Mouse (Mus musculus) stomach, postnatal 0 days (tissue): Measurements from ENCODE around the gene Prpf38b. TPM values are rescaled to one million over a fixed set of nuclear protein-coding genes. Genes with fewer than 3 reads are reported as not detected.

Experiments used
- ATAC-seq: fragments of 200-750 bp; cut with Nextera tagmentation; 2 replicates; pipeline ENCODE4 v1.8.0; 2017; ENCODE audit not compliant: low FRiP score, low TSS enrichment
- DNase-seq: peaks from one replicate; pipeline ENCODE4 v3.0.0-alpha.2; 2016; ENCODE audit warnings: low spot score
- H3K27ac ChIP-seq: fragments of 300-500 bp; sonication (generic); replicated peaks from 2 replicates; pipeline ENCODE4 v1.5.1; 2014; ENCODE audit warnings: mild to moderate bottlenecking, control low read depth
- H3K27me3 ChIP-seq: fragments of 300-500 bp; sonication (generic); 2 replicates; pipeline ENCODE4 v1.6.1; 2014; ENCODE audit warnings: low read length; ENCODE audit not compliant: control insufficient read depth, insufficient read depth
- H3K36me3 ChIP-seq: fragments of 300-500 bp; sonication (generic); 2 replicates; pipeline ENCODE4 v1.6.1; 2014; ENCODE audit warnings: low read length, mixed read lengths; ENCODE audit not compliant: control insufficient read depth, insufficient read depth
- H3K4me1 ChIP-seq: fragments of 300-500 bp; sonication (generic); replicated peaks from 2 replicates; pipeline ENCODE4 v1.6.1; 2014; ENCODE audit warnings: antibody characterized with exemption; ENCODE audit not compliant: control insufficient read depth, insufficient read depth
- H3K4me2 ChIP-seq: fragments of 300-500 bp; sonication (generic); replicated peaks from 2 replicates; pipeline ENCODE4 v1.6.1; 2014; ENCODE audit warnings: low read depth, mild to moderate bottlenecking, control low read depth, moderate library complexity
- H3K4me3 ChIP-seq: fragments of 300-500 bp; sonication (generic); 2 replicates; pipeline ENCODE4 v1.5.1; 2014; ENCODE audit warnings: low read depth, low read length, control low read depth
- H3K9ac ChIP-seq: fragments of 300-500 bp; sonication (generic); 2 replicates; pipeline ENCODE4 v1.6.1; 2014; ENCODE audit warnings: mild to moderate bottlenecking, low read length, control low read depth, mixed read lengths
- H3K9me3 ChIP-seq: fragments of 300-500 bp; sonication (generic); 2 replicates; pipeline ENCODE4 v1.6.1; 2016; ENCODE audit warnings: low read length; ENCODE audit not compliant: control insufficient read depth
- CTCF ChIP-seq: IDR thresholded peaks from 2 replicates; pipeline ENCODE4 v1.5.1; 2016; ENCODE audit warnings: antibody characterized with exemption, low read depth, mild to moderate bottlenecking, moderate library complexity
- EP300 ChIP-seq: optimal IDR thresholded peaks from 2 replicates; pipeline ENCODE3; 2016; ENCODE audit warnings: antibody characterized with exemption
- WGBS: fragments of 180-500 bp; shearing (Covaris S2); extraction: QIAGEN DNeasy Blood & Tissue Kit; methylation state at CpG from one replicate; pipeline ENCODE4 v1.1.7; 2014; 5-methylcytosine and 5-hydroxymethylcytosine counted together
- polyA plus RNA-seq: library from polyadenylated mRNA; unstranded; fragments of >200 nt; fragmentation: Nextera tagmentation; extraction: Ambion mirVana; gene quantifications from 2 replicates; pipeline ENCODE4 v1.2.1, GENCODE M21; 2015

Prpf38b gene
- polyA plus RNA-seq, 1 experiment from 2014 or later = 31.1 TPM

DNA sequence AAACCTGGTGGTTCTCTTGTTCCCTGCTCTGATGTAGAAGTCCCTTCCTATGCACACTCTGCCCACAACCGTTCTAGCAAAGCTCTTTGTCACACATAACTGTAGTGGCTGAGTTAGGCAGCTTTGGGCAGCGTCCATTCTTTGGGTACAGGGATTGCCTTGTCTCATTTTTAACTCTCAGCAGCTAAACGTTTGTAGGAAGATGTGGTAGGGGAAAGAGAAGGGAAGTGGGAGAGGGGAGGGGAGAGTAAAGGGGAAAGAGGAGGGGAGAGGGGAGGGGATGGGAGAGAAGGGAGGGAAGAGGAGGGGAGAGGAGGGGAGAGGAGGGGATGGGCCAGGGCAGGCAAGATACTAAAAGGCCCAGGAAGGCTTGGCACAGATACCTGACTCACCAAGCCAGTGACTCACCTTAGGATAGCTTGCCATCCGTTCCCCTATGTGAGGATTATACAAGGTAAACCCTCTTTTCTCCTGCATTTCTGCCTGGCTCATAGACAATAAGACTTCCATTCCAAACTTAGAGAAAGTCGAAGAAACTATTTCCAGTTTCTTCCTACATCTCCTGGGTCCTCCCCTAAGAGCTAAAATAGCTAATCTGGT is 31.6 kb downstream of the Prpf38b start:
- no peak for DNase-seq
- H3K4me1 ChIP-seq = peaks cover 7% of the 10 kb centered on the region
- TF ChIP-seq EP300 = no peak
- TF ChIP-seq CTCF = no peak
- peak overlapping the region; percentile 40; the same call in 1 of the 2 replicates for H3K27ac ChIP-seq
- WGBS = 46% methylated on average over 5 of the region's 5 CpGs
- no peaks in the 10 kb centered on the region for H3K9me3 ChIP-seq
- H3K27me3 ChIP-seq = no peaks in the 10 kb centered on the region
- H3K4me2 ChIP-seq = no peak overlapping the region
- no peak for ATAC-seq
- H3K36me3 ChIP-seq = no peaks in the 10 kb centered on the region
- no peak overlapping the region for H3K4me3 ChIP-seq
- no peak overlapping the region for H3K9ac ChIP-seq

DNA sequence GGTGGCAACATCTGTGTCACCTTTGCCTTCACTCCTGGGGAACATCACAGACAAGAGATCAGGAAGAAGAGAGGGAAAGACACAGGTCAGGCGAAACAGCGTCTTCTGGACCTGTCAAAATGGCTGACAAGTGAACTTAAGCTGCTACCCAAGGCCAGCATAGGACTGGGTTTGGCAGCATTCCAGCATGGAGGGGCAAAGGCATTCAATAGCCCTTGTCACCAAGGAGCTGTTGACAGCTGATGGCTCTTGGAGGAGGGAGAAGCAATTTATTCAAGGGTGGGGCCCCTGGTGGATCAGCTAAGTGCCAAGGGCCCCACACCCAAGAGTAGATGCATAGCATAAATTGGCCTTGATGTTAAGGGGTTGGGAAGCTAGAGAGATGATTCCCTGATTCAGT is 32.4 kb downstream of the Prpf38b start:
- Histone ChIP-seq H3K4me1 (peaks cover 7% of the 10 kb centered on the region), H3K27ac (no peak overlapping the region), H3K9me3 (no peaks in the 10 kb centered on the region), H3K27me3 (no peaks in the 10 kb centered on the region), H3K36me3 (no peaks in the 10 kb centered on the region), H3K9ac (no peak overlapping the region), H3K4me2 (no peak overlapping the region), H3K4me3 (no peak overlapping the region)
- DNase-seq (no peak), ATAC-seq (no peak)
- WGBS = 72% methylated on average over 2 of the region's 2 CpGs
- TF ChIP-seq CTCF (no peak), EP300 (no peak)

DNA sequence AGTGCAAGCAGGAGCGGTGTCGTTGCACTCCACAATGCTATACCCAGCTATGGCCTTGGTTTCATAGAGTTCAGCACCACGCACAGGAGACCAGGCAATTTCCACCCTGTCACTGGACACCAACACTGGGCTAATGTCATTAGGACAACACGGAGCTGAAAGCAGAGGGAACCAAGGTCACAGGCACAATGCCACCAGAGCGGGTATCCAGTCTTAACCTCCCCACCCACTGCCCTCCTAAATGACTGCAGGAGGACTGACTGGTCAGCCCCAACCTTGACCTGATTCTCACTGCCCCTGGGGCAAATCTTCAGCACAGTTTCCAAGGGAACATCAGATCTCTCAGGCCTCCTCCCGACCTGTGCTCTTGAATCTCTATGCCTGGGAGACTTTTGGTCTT is 40.9 kb downstream of the Prpf38b start:
- no peak for TF ChIP-seq EP300
- TF ChIP-seq CTCF = no peak
- Histone ChIP-seq H3K9ac (no peak overlapping the region), H3K4me2 (no peak overlapping the region), H3K4me1 (no peaks in the 10 kb centered on the region), H3K9me3 (no peaks in the 10 kb centered on the region), H3K36me3 (no peaks in the 10 kb centered on the region), H3K27ac (no peak overlapping the region), H3K4me3 (no peak overlapping the region), H3K27me3 (no peaks in the 10 kb centered on the region)
- DNase-seq (no peak), ATAC-seq (no peak)
- WGBS = 85% methylated on average over 6 of the region's 6 CpGs

GRCm38 (mm10) chr3:108867449-108867848 is 44.1 kb downstream of the Prpf38b start:
- no peak for ATAC-seq
- H3K36me3 ChIP-seq = no peaks in the 10 kb centered on the region
- H3K27ac ChIP-seq = no peak overlapping the region
- H3K9ac ChIP-seq = no peak overlapping the region
- H3K27me3 ChIP-seq = no peaks in the 10 kb centered on the region
- H3K4me1 ChIP-seq = no peaks in the 10 kb centered on the region
- H3K4me2 ChIP-seq = no peak overlapping the region
- H3K9me3 ChIP-seq = no peaks in the 10 kb centered on the region
- no peak overlapping the region for H3K4me3 ChIP-seq
- WGBS = 82% methylated on average over 3 of the region's 3 CpGs
- TF ChIP-seq CTCF (no peak), EP300 (no peak)
- DNase-seq = no peak

GRCm38 (mm10) chr3:108865676-108866075 is 45.9 kb downstream of the Prpf38b start:
- Histone ChIP-seq H3K4me3 (no peak overlapping the region), H3K4me1 (no peaks in the 10 kb centered on the region), H3K36me3 (no peaks in the 10 kb centered on the region), H3K27ac (no peak overlapping the region), H3K27me3 (no peaks in the 10 kb centered on the region), H3K9me3 (no peaks in the 10 kb centered on the region), H3K4me2 (no peak overlapping the region), H3K9ac (no peak overlapping the region)
- TF ChIP-seq EP300 (no peak), CTCF (no peak)
- DNase-seq (no peak), ATAC-seq (no peak)
- 85% methylated on average over 3 of the region's 3 CpGs for WGBS

DNA sequence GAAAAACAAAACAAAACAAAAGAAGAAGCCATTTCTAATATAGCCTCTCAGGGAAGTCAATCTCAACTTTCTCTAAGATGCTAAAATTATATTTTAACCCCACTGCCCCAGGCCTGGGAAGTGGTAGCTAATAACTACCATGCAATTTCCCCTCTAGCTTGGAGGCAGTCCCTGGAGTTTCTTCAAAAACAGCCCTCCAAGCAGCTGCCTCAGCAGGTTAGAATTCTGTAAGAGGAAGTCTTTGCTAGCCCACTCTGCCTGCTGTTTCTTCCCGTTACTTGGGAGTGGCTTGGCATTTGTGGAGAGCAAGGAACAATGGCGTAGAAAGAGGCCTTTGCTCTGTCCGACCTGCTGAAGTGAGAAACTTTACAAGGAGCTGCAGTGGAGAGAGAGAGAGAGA is 46.4 kb downstream of the Prpf38b start:
- H3K9ac ChIP-seq = no peak overlapping the region
- no peak overlapping the region for H3K27ac ChIP-seq
- 33% methylated on average over 3 of the region's 3 CpGs for WGBS
- no peak for DNase-seq
- H3K9me3 ChIP-seq = no peaks in the 10 kb centered on the region
- no peak for ATAC-seq
- TF ChIP-seq EP300 (no peak), CTCF (no peak)
- no peak overlapping the region for H3K4me2 ChIP-seq
- H3K4me3 ChIP-seq = no peak overlapping the region
- H3K27me3 ChIP-seq = no peaks in the 10 kb centered on the region
- H3K4me1 ChIP-seq = no peaks in the 10 kb centered on the region
- no peaks in the 10 kb centered on the region for H3K36me3 ChIP-seq
